Mouse (Mus musculus): ENCODE data around the gene Jak2. TPM values are rescaled to one million over a fixed set of nuclear protein-coding genes. Genes with fewer than 3 reads are reported as not detected.

The Jak2 gene
- 14.4 and 17.1 TPM in 2 replicates for polyA plus RNA-seq (2015; fragmentation: Nextera tagmentation; extraction: Ambion mirVana)

GRCm38 (mm10) chr19:29251191-29251957 is at the start of gene Jak2:
Gene Jak2 (plus strand): TSS chr19:29251828.
- Histone ChIP-seq H3K27ac (ENCODE audit: low read length) (peak within 1 kb of the TSS; percentile 98), H3K27me3 (ENCODE audit: control insufficient read depth, insufficient read depth, low read depth, low read length) (no peaks in the 10 kb centered on the region), H3K4me3 (ENCODE audit: low read depth, low read length) (peak within 1 kb of the TSS; percentile 97), H3K36me3 (ENCODE audit: control insufficient read depth, insufficient read depth, low read length) (no peaks in the 10 kb centered on the region; the same call in 1 of the 2 replicates), H3K4me2 (ENCODE audit: low read length) (peak within 1 kb of the TSS; percentile 83), H3K4me1 (ENCODE audit: control insufficient read depth, insufficient read depth, low read length) (peaks cover 51% of the 10 kb centered on the region), H3K9ac (ENCODE audit: low read depth, low read length) (peak within 1 kb of the TSS; percentile 100), H3K9me3 (replicated peaks; ENCODE audit: control insufficient read depth, low read length, poor library complexity, severe bottlenecking) (0 out of 2 replicates have a peak, but pooled peaks cover 2% of the 10 kb centered on the region)
- WGBS, result under 1% methylated on average over 37 of the region's 114 CpGs
- peak; percentile 95 for ATAC-seq

- Histone ChIP-seq H3K36me3 (ENCODE audit: control insufficient read depth, insufficient read depth, low read length) (no peaks in the 10 kb centered on the region), H3K4me3 (ENCODE audit: low read depth, low read length) (no peak overlapping the region), H3K27ac (ENCODE audit: low read length) (no peak overlapping the region), H3K4me1 (ENCODE audit: control insufficient read depth, insufficient read depth, low read length) (no peaks in the 10 kb centered on the region), H3K27me3 (ENCODE audit: control insufficient read depth, insufficient read depth, low read depth, low read length) (no peaks in the 10 kb centered on the region), H3K9me3 (replicated peaks; ENCODE audit: control insufficient read depth, low read length, poor library complexity, severe bottlenecking) (no peaks in the 10 kb centered on the region), H3K4me2 (ENCODE audit: low read length) (no peak overlapping the region), H3K9ac (ENCODE audit: low read depth, low read length) (no peak overlapping the region)
- WGBS, result 73% methylated on average over 2 of the region's 2 CpGs
- ATAC-seq, result no peak
These were observed 48.3 kb upstream of the Jak2 start for GRCm38 (mm10) chr19:29203337-29203736.

GRCm38 (mm10) chr19:29204583-29204982 is 47.0 kb upstream of the Jak2 start:
- ATAC-seq, result no peak
- no peaks in the 10 kb centered on the region for H3K36me3 ChIP-seq (ENCODE audit: control insufficient read depth, insufficient read depth, low read length)
- H3K27me3 ChIP-seq (ENCODE audit: control insufficient read depth, insufficient read depth, low read depth, low read length), result no peaks in the 10 kb centered on the region
- no peak overlapping the region for H3K27ac ChIP-seq (ENCODE audit: low read length)
- H3K4me1 ChIP-seq (ENCODE audit: control insufficient read depth, insufficient read depth, low read length), result no peaks in the 10 kb centered on the region
- H3K4me2 ChIP-seq (ENCODE audit: low read length), result no peak overlapping the region
- no peaks in the 10 kb centered on the region for H3K9me3 ChIP-seq (replicated peaks; ENCODE audit: control insufficient read depth, low read length, poor library complexity, severe bottlenecking)
- no peak overlapping the region for H3K4me3 ChIP-seq (ENCODE audit: low read depth, low read length)
- H3K9ac ChIP-seq (ENCODE audit: low read depth, low read length), result no peak overlapping the region
- 83% methylated on average over 4 of the region's 4 CpGs for WGBS

GRCm38 (mm10) chr19:29205267-29205666 is 46.4 kb upstream of the Jak2 start:
- Histone ChIP-seq H3K4me3 (ENCODE audit: low read depth, low read length) (no peak overlapping the region), H3K36me3 (ENCODE audit: control insufficient read depth, insufficient read depth, low read length) (no peaks in the 10 kb centered on the region), H3K4me1 (ENCODE audit: control insufficient read depth, insufficient read depth, low read length) (no peaks in the 10 kb centered on the region), H3K27ac (ENCODE audit: low read length) (no peak overlapping the region), H3K4me2 (ENCODE audit: low read length) (no peak overlapping the region), H3K27me3 (ENCODE audit: control insufficient read depth, insufficient read depth, low read depth, low read length) (no peaks in the 10 kb centered on the region), H3K9me3 (replicated peaks; ENCODE audit: control insufficient read depth, low read length, poor library complexity, severe bottlenecking) (no peaks in the 10 kb centered on the region), H3K9ac (ENCODE audit: low read depth, low read length) (no peak overlapping the region)
- WGBS, result 78% methylated on average over 2 of the region's 2 CpGs
- no peak for ATAC-seq

- H3K4me1 ChIP-seq (ENCODE audit: control insufficient read depth, insufficient read depth, low read length), result no peaks in the 10 kb centered on the region
- no peak overlapping the region for H3K27ac ChIP-seq (ENCODE audit: low read length)
- no peak for ATAC-seq
- no peaks in the 10 kb centered on the region for H3K36me3 ChIP-seq (ENCODE audit: control insufficient read depth, insufficient read depth, low read length)
- H3K9me3 ChIP-seq (replicated peaks; ENCODE audit: control insufficient read depth, low read length, poor library complexity, severe bottlenecking), result no peaks in the 10 kb centered on the region
- no peaks in the 10 kb centered on the region for H3K27me3 ChIP-seq (ENCODE audit: control insufficient read depth, insufficient read depth, low read depth, low read length)
- WGBS, result 91% methylated on average over 7 of the region's 7 CpGs
- H3K4me3 ChIP-seq (ENCODE audit: low read depth, low read length), result no peak overlapping the region
- H3K4me2 ChIP-seq (ENCODE audit: low read length), result no peak overlapping the region
- H3K9ac ChIP-seq (ENCODE audit: low read depth, low read length), result no peak overlapping the region
These were observed 41.7 kb upstream of the Jak2 start for GRCm38 (mm10) chr19:29209898-29210297.

GRCm38 (mm10) chr19:29210319-29210718 is 41.3 kb upstream of the Jak2 start:
- Histone ChIP-seq H3K36me3 (ENCODE audit: control insufficient read depth, insufficient read depth, low read length) (no peaks in the 10 kb centered on the region), H3K27me3 (ENCODE audit: control insufficient read depth, insufficient read depth, low read depth, low read length) (no peaks in the 10 kb centered on the region), H3K4me2 (ENCODE audit: low read length) (no peak overlapping the region), H3K9ac (ENCODE audit: low read depth, low read length) (no peak overlapping the region), H3K9me3 (replicated peaks; ENCODE audit: control insufficient read depth, low read length, poor library complexity, severe bottlenecking) (no peaks in the 10 kb centered on the region), H3K27ac (ENCODE audit: low read length) (no peak overlapping the region), H3K4me1 (ENCODE audit: control insufficient read depth, insufficient read depth, low read length) (no peaks in the 10 kb centered on the region), H3K4me3 (ENCODE audit: low read depth, low read length) (no peak overlapping the region)
- no peak for ATAC-seq
- WGBS, result 94% methylated on average over 9 of the region's 9 CpGs

GRCm38 (mm10) chr19:29215811-29216509 is 35.7 kb upstream of the Jak2 start:
- H3K9me3 ChIP-seq (replicated peaks; ENCODE audit: control insufficient read depth, low read length, poor library complexity, severe bottlenecking), result no peaks in the 10 kb centered on the region
- no peak overlapping the region for H3K27ac ChIP-seq (ENCODE audit: low read length)
- no peak for ATAC-seq
- no peak overlapping the region for H3K4me2 ChIP-seq (ENCODE audit: low read length)
- no peaks in the 10 kb centered on the region for H3K4me1 ChIP-seq (ENCODE audit: control insufficient read depth, insufficient read depth, low read length)
- no peaks in the 10 kb centered on the region for H3K36me3 ChIP-seq (ENCODE audit: control insufficient read depth, insufficient read depth, low read length)
- WGBS, result 43% methylated on average over 8 of the region's 8 CpGs
- no peak overlapping the region for H3K9ac ChIP-seq (ENCODE audit: low read depth, low read length)
- no peaks in the 10 kb centered on the region for H3K27me3 ChIP-seq (ENCODE audit: control insufficient read depth, insufficient read depth, low read depth, low read length)
- H3K4me3 ChIP-seq (ENCODE audit: low read depth, low read length), result no peak overlapping the region

GRCm38 (mm10) chr19:29221867-29222266 is 29.8 kb upstream of the Jak2 start:
- no peak overlapping the region for H3K9ac ChIP-seq (ENCODE audit: low read depth, low read length)
- 55% methylated on average over 4 of the region's 4 CpGs for WGBS
- no peak overlapping the region for H3K27ac ChIP-seq (ENCODE audit: low read length)
- H3K4me3 ChIP-seq (ENCODE audit: low read depth, low read length), result no peak overlapping the region
- H3K27me3 ChIP-seq (ENCODE audit: control insufficient read depth, insufficient read depth, low read depth, low read length), result no peaks in the 10 kb centered on the region
- H3K9me3 ChIP-seq (replicated peaks; ENCODE audit: control insufficient read depth, low read length, poor library complexity, severe bottlenecking), result 0 out of 2 replicates have a peak, but pooled peaks cover 2% of the 10 kb centered on the region
- no peak for ATAC-seq
- H3K4me1 ChIP-seq (ENCODE audit: control insufficient read depth, insufficient read depth, low read length), result no peaks in the 10 kb centered on the region
- H3K36me3 ChIP-seq (ENCODE audit: control insufficient read depth, insufficient read depth, low read length), result no peaks in the 10 kb centered on the region
- H3K4me2 ChIP-seq (ENCODE audit: low read length), result no peak overlapping the region

GRCm38 (mm10) chr19:29224968-29225367 is 26.7 kb upstream of the Jak2 start:
- no peak for ATAC-seq
- Histone ChIP-seq H3K4me3 (ENCODE audit: low read depth, low read length) (no peak overlapping the region), H3K9me3 (replicated peaks; ENCODE audit: control insufficient read depth, low read length, poor library complexity, severe bottlenecking) (0 out of 2 replicates have a peak, but pooled peaks cover 2% of the 10 kb centered on the region), H3K9ac (ENCODE audit: low read depth, low read length) (no peak overlapping the region), H3K4me2 (ENCODE audit: low read length) (no peak overlapping the region), H3K27ac (ENCODE audit: low read length) (no peak overlapping the region), H3K36me3 (ENCODE audit: control insufficient read depth, insufficient read depth, low read length) (no peaks in the 10 kb centered on the region), H3K4me1 (ENCODE audit: control insufficient read depth, insufficient read depth, low read length) (no peaks in the 10 kb centered on the region), H3K27me3 (ENCODE audit: control insufficient read depth, insufficient read depth, low read depth, low read length) (no peaks in the 10 kb centered on the region)
